Mouse (Mus musculus) cerebellum, adult 2 months (tissue): ENCODE data around the gene Tvp23a.

Experiments
- CTCF ChIP-seq: fragments of 200-500 bp; IDR thresholded peaks from 2 replicates; pipeline ENCODE4 v1.5.1; 2011; ENCODE audit warnings: low read depth, mild to moderate bottlenecking, control low read depth, low read length, moderate library complexity, borderline replicate concordance; ENCODE audit not compliant: insufficient read depth
- POLR2A ChIP-seq: fragments of 200-500 bp; IDR thresholded peaks from 2 replicates; pipeline ENCODE4 v1.6.1; 2011; ENCODE audit warnings: low read length, control low read depth, borderline replicate concordance; ENCODE audit not compliant: insufficient read depth

DNA sequence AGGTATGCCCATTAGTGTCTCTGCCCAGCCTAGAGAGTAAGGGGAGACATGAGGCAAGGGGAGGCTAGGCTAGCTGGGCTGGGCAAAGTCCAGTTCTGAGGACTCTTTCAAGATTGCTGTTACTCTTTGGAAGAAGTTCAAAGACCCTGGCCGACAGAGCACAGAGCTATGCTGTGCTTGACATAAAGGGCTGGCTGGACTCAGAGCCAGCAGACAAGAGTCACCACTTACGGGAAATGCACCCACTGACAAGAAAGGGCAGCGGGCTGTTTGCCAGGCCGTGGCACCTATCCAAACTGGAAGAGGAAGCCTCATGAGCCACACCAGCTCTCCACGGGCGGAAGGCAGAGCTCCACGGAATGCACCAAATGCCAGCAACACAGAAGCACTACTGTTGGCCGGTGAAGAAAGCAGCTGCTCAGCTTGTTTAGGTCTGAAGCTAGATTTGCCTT is 5.3 kb upstream of the Tvp23a start:
- TF ChIP-seq POLR2A: no peak
- no peak for TF ChIP-seq CTCF
